Mouse (Mus musculus): ENCODE data around the gene Btnl10. TPM values are rescaled to one million over a fixed set of nuclear protein-coding genes. Genes with fewer than 3 reads are reported as not detected.

Gene Btnl10
- not detected in 2 replicates for polyA plus RNA-seq (2012; ENCODE audit: insufficient read depth, insufficient read length, low replicate concordance, missing spikeins)

- Histone ChIP-seq H3K4me3 (ENCODE audit: insufficient read depth, low read depth, low read length) (no peak within 1 kb of the TSS), H3K4me1 (ENCODE audit: control insufficient read depth, insufficient read depth, low read length) (peaks cover 12% of the 10 kb centered on the region), H3K27ac (ENCODE audit: insufficient read depth, low read depth, low read length) (no peak within 1 kb of the TSS)
- TF ChIP-seq CTCF (IDR thresholded peaks at IDR 0.05; ENCODE audit: insufficient read depth, low read depth, low read length) (no peak), POLR2A (IDR thresholded peaks at IDR 0.05; ENCODE audit: insufficient read depth, low read depth, low read length) (no peak)
- 86% methylated on average over 12 of the region's 12 CpGs for WGBS
These were observed at the start of gene Btnl10 for GRCm38 (mm10) chr11:58917745-58918366. Gene Btnl10 (plus strand): TSS chr11:58917908.

GRCm38 (mm10) chr11:58867954-58868330 is 49.8 kb upstream of the Btnl10 start:
- Histone ChIP-seq H3K4me3 (ENCODE audit: insufficient read depth, low read depth, low read length) (no peak overlapping the region), H3K4me1 (ENCODE audit: control insufficient read depth, insufficient read depth, low read length) (peaks cover 4% of the 10 kb centered on the region; the same call in 1 of the 2 replicates), H3K27ac (ENCODE audit: insufficient read depth, low read depth, low read length) (no peak overlapping the region)
- TF ChIP-seq CTCF (IDR thresholded peaks at IDR 0.05; ENCODE audit: insufficient read depth, low read depth, low read length): no peak
- TF ChIP-seq POLR2A (IDR thresholded peaks at IDR 0.05; ENCODE audit: insufficient read depth, low read depth, low read length): no peak
- WGBS: 66% methylated on average over 6 of the region's 6 CpGs

GRCm38 (mm10) chr11:58870961-58871360 is 46.7 kb upstream of the Btnl10 start:
- 86% methylated on average over 4 of the region's 4 CpGs for WGBS

GRCm38 (mm10) chr11:58883756-58884155 is 34.0 kb upstream of the Btnl10 start:
- Histone ChIP-seq H3K4me3 (ENCODE audit: insufficient read depth, low read depth, low read length) (no peak overlapping the region), H3K27ac (ENCODE audit: insufficient read depth, low read depth, low read length) (no peak overlapping the region), H3K4me1 (ENCODE audit: control insufficient read depth, insufficient read depth, low read length) (no peaks in the 10 kb centered on the region)
- WGBS: 86% methylated on average over 8 of the region's 8 CpGs
- TF ChIP-seq CTCF (IDR thresholded peaks at IDR 0.05; ENCODE audit: insufficient read depth, low read depth, low read length): no peak
- no peak for TF ChIP-seq POLR2A (IDR thresholded peaks at IDR 0.05; ENCODE audit: insufficient read depth, low read depth, low read length)

More at GRCm38 (mm10) chr11:58870961-58871360, 46.7 kb upstream of the Btnl10 start:
- H3K27ac ChIP-seq (ENCODE audit: insufficient read depth, low read depth, low read length): no peak overlapping the region
- no peak overlapping the region for H3K4me3 ChIP-seq (ENCODE audit: insufficient read depth, low read depth, low read length)
- TF ChIP-seq CTCF (IDR thresholded peaks at IDR 0.05; ENCODE audit: insufficient read depth, low read depth, low read length) (no peak), POLR2A (IDR thresholded peaks at IDR 0.05; ENCODE audit: insufficient read depth, low read depth, low read length) (no peak)
- H3K4me1 ChIP-seq (ENCODE audit: control insufficient read depth, insufficient read depth, low read length): peaks cover 4% of the 10 kb centered on the region; the same call in 1 of the 2 replicates

- H3K4me1 ChIP-seq (ENCODE audit: control insufficient read depth, insufficient read depth, low read length): no peaks in the 10 kb centered on the region
- TF ChIP-seq CTCF (IDR thresholded peaks at IDR 0.05; ENCODE audit: insufficient read depth, low read depth, low read length): no peak
- no peak for TF ChIP-seq POLR2A (IDR thresholded peaks at IDR 0.05; ENCODE audit: insufficient read depth, low read depth, low read length)
- no peak overlapping the region for H3K27ac ChIP-seq (ENCODE audit: insufficient read depth, low read depth, low read length)
- no peak overlapping the region for H3K4me3 ChIP-seq (ENCODE audit: insufficient read depth, low read depth, low read length)
- WGBS: 84% methylated on average over 10 of the region's 10 CpGs
These were observed 27.2 kb upstream of the Btnl10 start for GRCm38 (mm10) chr11:58890511-58890910.

- Histone ChIP-seq H3K4me3 (ENCODE audit: insufficient read depth, low read depth, low read length) (no peak overlapping the region), H3K4me1 (ENCODE audit: control insufficient read depth, insufficient read depth, low read length) (peaks cover 3% of the 10 kb centered on the region; the same call in 1 of the 2 replicates), H3K27ac (ENCODE audit: insufficient read depth, low read depth, low read length) (no peak overlapping the region)
- 75% methylated on average over 6 of the region's 6 CpGs for WGBS
- no peak for TF ChIP-seq POLR2A (IDR thresholded peaks at IDR 0.05; ENCODE audit: insufficient read depth, low read depth, low read length)
- TF ChIP-seq CTCF (IDR thresholded peaks at IDR 0.05; ENCODE audit: insufficient read depth, low read depth, low read length): no peak
These were observed 23.3 kb upstream of the Btnl10 start for GRCm38 (mm10) chr11:58894456-58894855.

GRCm38 (mm10) chr11:58897485-58897884 is 20.2 kb upstream of the Btnl10 start:
- TF ChIP-seq CTCF (IDR thresholded peaks at IDR 0.05; ENCODE audit: insufficient read depth, low read depth, low read length): no peak
- no peak for TF ChIP-seq POLR2A (IDR thresholded peaks at IDR 0.05; ENCODE audit: insufficient read depth, low read depth, low read length)
- Histone ChIP-seq H3K4me3 (ENCODE audit: insufficient read depth, low read depth, low read length) (no peak overlapping the region), H3K4me1 (ENCODE audit: control insufficient read depth, insufficient read depth, low read length) (peaks cover 7% of the 10 kb centered on the region), H3K27ac (ENCODE audit: insufficient read depth, low read depth, low read length) (no peak overlapping the region)
- WGBS: 64% methylated on average over 6 of the region's 6 CpGs

GRCm38 (mm10) chr11:58901080-58901479 is 16.6 kb upstream of the Btnl10 start:
- Histone ChIP-seq H3K4me3 (ENCODE audit: insufficient read depth, low read depth, low read length) (no peak overlapping the region), H3K27ac (ENCODE audit: insufficient read depth, low read depth, low read length) (no peak overlapping the region), H3K4me1 (ENCODE audit: control insufficient read depth, insufficient read depth, low read length) (peaks cover 9% of the 10 kb centered on the region)
- no peak for TF ChIP-seq POLR2A (IDR thresholded peaks at IDR 0.05; ENCODE audit: insufficient read depth, low read depth, low read length)
- TF ChIP-seq CTCF (IDR thresholded peaks at IDR 0.05; ENCODE audit: insufficient read depth, low read depth, low read length): no peak

GRCm38 (mm10) chr11:58903511-58904409 is 13.9 kb upstream of the Btnl10 start, which contains the start of gene Zfp39:
Gene Zfp39 (minus strand): TSS chr11:58904225.
- peak within 1 kb of the TSS; percentile 74 for H3K4me3 ChIP-seq (ENCODE audit: insufficient read depth, low read depth, low read length)
- H3K4me1 ChIP-seq (ENCODE audit: control insufficient read depth, insufficient read depth, low read length): peaks cover 7% of the 10 kb centered on the region
- TF ChIP-seq CTCF (IDR thresholded peaks at IDR 0.05; ENCODE audit: insufficient read depth, low read depth, low read length) (no peak), POLR2A (IDR thresholded peaks at IDR 0.05; ENCODE audit: insufficient read depth, low read depth, low read length) (peak; percentile 76)
- H3K27ac ChIP-seq (ENCODE audit: insufficient read depth, low read depth, low read length): peak within 1 kb of the TSS; percentile 60
- WGBS: 1% methylated on average over 40 of the region's 40 CpGs
